Mouse (Mus musculus) stomach, postnatal 0 days (tissue): ENCODE measurements around the gene Coro2b. TPM values are rescaled to one million over a fixed set of nuclear protein-coding genes. Genes with fewer than 3 reads are reported as not detected.

Experiments used
- ATAC-seq: fragments of 200-750 bp; cut with Nextera tagmentation; 2 replicates; pipeline ENCODE4 v1.8.0; 2017; ENCODE audit not compliant: low FRiP score, low TSS enrichment
- DNase-seq: peaks from one replicate; pipeline ENCODE4 v3.0.0-alpha.2; 2016; ENCODE audit warnings: low spot score
- H3K27ac ChIP-seq: fragments of 300-500 bp; sonication (generic); replicated peaks from 2 replicates; pipeline ENCODE4 v1.5.1; 2014; ENCODE audit warnings: mild to moderate bottlenecking, control low read depth
- H3K27me3 ChIP-seq: fragments of 300-500 bp; sonication (generic); 2 replicates; pipeline ENCODE4 v1.6.1; 2014; ENCODE audit warnings: low read length; ENCODE audit not compliant: control insufficient read depth, insufficient read depth
- H3K36me3 ChIP-seq: fragments of 300-500 bp; sonication (generic); 2 replicates; pipeline ENCODE4 v1.6.1; 2014; ENCODE audit warnings: low read length, mixed read lengths; ENCODE audit not compliant: control insufficient read depth, insufficient read depth
- H3K4me1 ChIP-seq: fragments of 300-500 bp; sonication (generic); replicated peaks from 2 replicates; pipeline ENCODE4 v1.6.1; 2014; ENCODE audit warnings: antibody characterized with exemption; ENCODE audit not compliant: control insufficient read depth, insufficient read depth
- H3K4me2 ChIP-seq: fragments of 300-500 bp; sonication (generic); replicated peaks from 2 replicates; pipeline ENCODE4 v1.6.1; 2014; ENCODE audit warnings: low read depth, mild to moderate bottlenecking, control low read depth, moderate library complexity
- H3K4me3 ChIP-seq: fragments of 300-500 bp; sonication (generic); 2 replicates; pipeline ENCODE4 v1.5.1; 2014; ENCODE audit warnings: low read depth, low read length, control low read depth
- H3K9ac ChIP-seq: fragments of 300-500 bp; sonication (generic); 2 replicates; pipeline ENCODE4 v1.6.1; 2014; ENCODE audit warnings: mild to moderate bottlenecking, low read length, control low read depth, mixed read lengths
- H3K9me3 ChIP-seq: fragments of 300-500 bp; sonication (generic); 2 replicates; pipeline ENCODE4 v1.6.1; 2016; ENCODE audit warnings: low read length; ENCODE audit not compliant: control insufficient read depth
- CTCF ChIP-seq: IDR thresholded peaks from 2 replicates; pipeline ENCODE4 v1.5.1; 2016; ENCODE audit warnings: antibody characterized with exemption, low read depth, mild to moderate bottlenecking, moderate library complexity
- EP300 ChIP-seq: optimal IDR thresholded peaks from 2 replicates; pipeline ENCODE3; 2016; ENCODE audit warnings: antibody characterized with exemption
- WGBS: fragments of 180-500 bp; shearing (Covaris S2); extraction: QIAGEN DNeasy Blood & Tissue Kit; methylation state at CpG from one replicate; pipeline ENCODE4 v1.1.7; 2014; 5-methylcytosine and 5-hydroxymethylcytosine counted together
- polyA plus RNA-seq: library from polyadenylated mRNA; unstranded; fragments of >200 nt; fragmentation: Nextera tagmentation; extraction: Ambion mirVana; gene quantifications from 2 replicates; pipeline ENCODE4 v1.2.1, GENCODE M21; 2015

The Coro2b gene
- polyA plus RNA-seq, 1 experiment from 2014 or later: 4.9 TPM

GRCm38 (mm10) chr9:62418742-62419141, 118.1 kb downstream of the Coro2b start:
- H3K27ac ChIP-seq: no peak overlapping the region
- ATAC-seq (no peak), DNase-seq (no peak)
- H3K9ac ChIP-seq: no peak overlapping the region
- no peak overlapping the region for H3K4me3 ChIP-seq
- H3K9me3 ChIP-seq: no peaks in the 10 kb centered on the region
- 66% methylated on average over 5 of the region's 5 CpGs for WGBS
- H3K27me3 ChIP-seq: no peaks in the 10 kb centered on the region
- H3K36me3 ChIP-seq: no peaks in the 10 kb centered on the region
- TF ChIP-seq CTCF: peak; percentile 60
- no peak for TF ChIP-seq EP300
- H3K4me1 ChIP-seq: 0 out of 2 replicates have a peak, but pooled peaks cover 2% of the 10 kb centered on the region
- H3K4me2 ChIP-seq: no peak overlapping the region

GRCm38 (mm10) chr9:62407357-62408146, 129.3 kb downstream of the Coro2b start:
- Histone ChIP-seq H3K27me3 (no peaks in the 10 kb centered on the region), H3K4me1 (no peaks in the 10 kb centered on the region), H3K4me3 (no peak overlapping the region), H3K4me2 (no peak overlapping the region), H3K9me3 (no peaks in the 10 kb centered on the region; the same call in 1 of the 2 replicates), H3K9ac (no peak overlapping the region), H3K36me3 (no peaks in the 10 kb centered on the region), H3K27ac (no peak overlapping the region)
- TF ChIP-seq CTCF (peak; percentile 18; the same call in 1 of the 2 replicates), EP300 (no peak)
- ATAC-seq (no peak), DNase-seq (no peak)
- 58% methylated on average over 5 of the region's 5 CpGs for WGBS

- no peak overlapping the region for H3K9ac ChIP-seq
- peak; percentile 26 for DNase-seq
Measured at GRCm38 (mm10) chr9:62406423-62407013, 130.3 kb downstream of the Coro2b start.

GRCm38 (mm10) chr9:62401589-62401988, 135.3 kb downstream of the Coro2b start:
- Histone ChIP-seq H3K9me3 (no peaks in the 10 kb centered on the region), H3K27ac (no peak overlapping the region), H3K9ac (no peak overlapping the region), H3K36me3 (no peaks in the 10 kb centered on the region), H3K4me3 (no peak overlapping the region), H3K4me2 (no peak overlapping the region), H3K27me3 (no peaks in the 10 kb centered on the region), H3K4me1 (no peaks in the 10 kb centered on the region)
- DNase-seq: no peak
- TF ChIP-seq CTCF (no peak), EP300 (no peak)
- no peak for ATAC-seq
- WGBS: 71% methylated on average over 1 of the region's 1 CpGs

More at GRCm38 (mm10) chr9:62406423-62407013, 130.3 kb downstream of the Coro2b start:
- Histone ChIP-seq H3K9me3 (no peaks in the 10 kb centered on the region; the same call in 1 of the 2 replicates), H3K4me2 (no peak overlapping the region), H3K27ac (peak overlapping the region; percentile 4; the same call in 1 of the 2 replicates), H3K4me1 (no peaks in the 10 kb centered on the region), H3K4me3 (no peak overlapping the region), H3K36me3 (no peaks in the 10 kb centered on the region), H3K27me3 (no peaks in the 10 kb centered on the region)
- TF ChIP-seq EP300 (no peak), CTCF (no peak)
- ATAC-seq: peak; percentile 78
- 53% methylated on average over 7 of the region's 7 CpGs for WGBS

GRCm38 (mm10) chr9:62400531-62401170, 136.2 kb downstream of the Coro2b start:
- 54% methylated on average over 11 of the region's 11 CpGs for WGBS
- Histone ChIP-seq H3K36me3 (no peaks in the 10 kb centered on the region), H3K27ac (no peak overlapping the region), H3K4me2 (no peak overlapping the region), H3K4me3 (no peak overlapping the region), H3K4me1 (no peaks in the 10 kb centered on the region), H3K9ac (no peak overlapping the region), H3K27me3 (no peaks in the 10 kb centered on the region), H3K9me3 (no peaks in the 10 kb centered on the region)
- no peak for DNase-seq
- TF ChIP-seq CTCF (no peak), EP300 (no peak)
- ATAC-seq: 0 out of 2 replicates have a peak, but pooled peaks have one; percentile 24

GRCm38 (mm10) chr9:62394163-62394562, 142.7 kb downstream of the Coro2b start:
- H3K9ac ChIP-seq: no peak overlapping the region
- no peaks in the 10 kb centered on the region for H3K9me3 ChIP-seq
- no peak overlapping the region for H3K4me2 ChIP-seq
- ATAC-seq: no peak
- no peaks in the 10 kb centered on the region for H3K4me1 ChIP-seq
- no peak overlapping the region for H3K27ac ChIP-seq
- H3K36me3 ChIP-seq: no peaks in the 10 kb centered on the region
- DNase-seq: no peak
- no peak overlapping the region for H3K4me3 ChIP-seq
- WGBS: 49% methylated on average over 2 of the region's 2 CpGs
- TF ChIP-seq CTCF (no peak), EP300 (no peak)
- no peaks in the 10 kb centered on the region for H3K27me3 ChIP-seq
